Comparison of ENCODE assay signal across 8 mouse cellular contexts in the genomic region with DNA sequence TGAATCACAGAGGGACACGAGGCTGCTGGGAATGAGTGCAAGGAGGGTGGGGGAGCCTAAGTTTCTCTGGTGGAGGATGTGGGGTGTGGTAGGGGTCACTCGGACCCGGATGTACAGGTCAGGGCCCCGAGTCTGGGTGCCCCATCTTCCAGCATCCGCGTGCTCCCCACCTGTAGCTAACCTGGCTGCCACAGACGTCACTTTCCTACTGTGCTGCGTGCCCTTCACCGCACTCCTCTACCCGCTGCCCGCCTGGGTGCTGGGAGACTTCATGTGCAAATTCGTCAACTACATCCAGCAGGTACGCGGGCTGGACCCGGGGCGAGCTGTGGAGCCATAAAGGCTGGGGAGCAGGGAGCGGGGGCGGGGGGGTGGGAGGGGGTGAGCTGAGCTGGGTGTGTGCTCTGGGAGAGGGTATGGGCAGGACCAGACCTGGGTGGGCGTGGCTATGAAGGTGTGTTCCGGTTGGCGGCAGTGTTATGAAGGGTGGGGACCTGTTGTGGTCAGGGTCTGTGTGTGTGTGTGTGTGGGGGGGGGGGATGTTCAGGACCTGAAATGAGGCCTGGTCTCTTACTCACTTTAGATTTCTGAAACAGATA. TPM values are rescaled to one million over a fixed set of nuclear protein-coding genes. Genes with fewer than 3 reads are reported as not detected.
DNase-seq lines count a peak whose midpoint lies in the region; ATAC-seq and TF ChIP-seq lines count a peak whose summit lies in the region.
"Had no signal": no experiment of that assay in that cellular context is flagged by ENCODE, and none has a peak within 500 bp of the region (broad histone marks: within the 10 kb centered on the region; RNA-seq: fewer than 3 reads in every experiment).

No protein-coding gene starts in this region.

- no peak for ATAC-seq in hindbrain, embryonic 14.5 days (ENCODE audit: low FRiP score)

- no peaks in the 10 kb centered on the region for H3K9me3 ChIP-seq in hindbrain, embryonic 14.5 days (ENCODE audit: control insufficient read depth, low read length)

- no peaks in the 10 kb centered on the region for H3K27me3 ChIP-seq in kidney, adult 2 months (replicated peaks; ENCODE audit: control insufficient read depth, insufficient read depth, low read length)
- peaks cover 64% of the 10 kb centered on the region for H3K27me3 ChIP-seq in hindbrain, embryonic 14.5 days (ENCODE audit: control insufficient read depth, insufficient read depth, low read length)

- TF ChIP-seq POLR2A in kidney, adult 2 months (IDR thresholded peaks at IDR 0.05; ENCODE audit: low read depth, low read length), result no peak

- no peaks in the 10 kb centered on the region for H3K36me3 ChIP-seq in kidney, adult 2 months (ENCODE audit: control insufficient read depth, insufficient read depth, low read length)
- no peaks in the 10 kb centered on the region for H3K36me3 ChIP-seq in hindbrain, embryonic 14.5 days (replicated peaks; ENCODE audit: control insufficient read depth, insufficient read depth)

- 0 out of 2 replicates have a peak overlapping the region, but pooled peaks have one; percentile 1 for H3K4me2 ChIP-seq in hindbrain, embryonic 14.5 days (replicated peaks)

- H3K4me3 ChIP-seq in kidney, adult 2 months (ENCODE audit: insufficient read depth, low read depth, low read length), result 0 out of 2 replicates have a peak overlapping the region, but pooled peaks have one; percentile 32
- H3K4me3 ChIP-seq in hindbrain, embryonic 14.5 days (replicated peaks; ENCODE audit: low read length), result no peak overlapping the region

- no peak for DNase-seq in kidney, adult 2 months
- DNase-seq in kidney, adult 8-10 months, result no peak
- peak; percentile 59 for DNase-seq in MN1 (ENCODE audit: low spot score)
- DNase-seq in hindbrain, embryonic 14.5 days (ENCODE audit: low spot score), result no peak
- peak; percentile 67 for DNase-seq in lung, postnatal 36 days
- DNase-seq in spleen, postnatal 14 days (ENCODE audit: low spot score in 2 of 2), result no peak
- no peak for DNase-seq in spleen, adult 18-20 months

- H3K4me1 ChIP-seq in kidney, adult 2 months (ENCODE audit: control insufficient read depth, insufficient read depth, low read length), result peaks cover 12% of the 10 kb centered on the region
- peaks cover 26% of the 10 kb centered on the region for H3K4me1 ChIP-seq in hindbrain, embryonic 14.5 days (replicated peaks; ENCODE audit: control insufficient read depth, insufficient read depth, low read length)

- H3K9ac ChIP-seq in hindbrain, embryonic 14.5 days, result no peak overlapping the region

- 10% methylated on average over 21 of the region's 21 CpGs for WGBS in kidney, adult 2 months
- 4% methylated on average over 21 of the region's 21 CpGs for WGBS in hindbrain, embryonic 14.5 days

- no peak for TF ChIP-seq CTCF in kidney, adult 2 months (conservative IDR thresholded peaks at IDR 0.05; ENCODE audit: insufficient read depth, insufficient read length, low read depth, low read length)

- H3K27ac ChIP-seq in kidney, adult 2 months (ENCODE audit: insufficient read depth, low read depth, low read length), result no peak overlapping the region
- no peak overlapping the region for H3K27ac ChIP-seq in hindbrain, embryonic 14.5 days
- H3K27ac ChIP-seq: macrophage had no signal

RNA-seq across cellular contexts. Expression of a gene that starts 1.7 kb away (rescaled TPM):
- polyA plus RNA-seq in kidney, adult 2 months (2012; rRNA removed), result 146 and 154 TPM in 2 replicates
- polyA plus RNA-seq in hindbrain, embryonic 14.5 days (2014; fragmentation: Nextera tagmentation; extraction: Ambion mirVana), result 228 and 232 TPM in 2 replicates

RNA-seq across cellular contexts. Expression of a gene that starts 2.6 kb away (rescaled TPM):
- polyA plus RNA-seq in kidney, adult 2 months (2012; rRNA removed), result 5.6 and 9.2 TPM in 2 replicates
- 1.7 and 2.6 TPM in 2 replicates for polyA plus RNA-seq in hindbrain, embryonic 14.5 days (2014; fragmentation: Nextera tagmentation; extraction: Ambion mirVana)

RNA-seq across cellular contexts. Expression of a gene that starts 7.5 kb away (rescaled TPM):
- polyA plus RNA-seq in kidney, adult 2 months (2012; rRNA removed), result 6.7 and 8.1 TPM in 2 replicates
- polyA plus RNA-seq in hindbrain, embryonic 14.5 days (2014; fragmentation: Nextera tagmentation; extraction: Ambion mirVana), result 3.4 and 3.8 TPM in 2 replicates

RNA-seq across cellular contexts. Expression of a gene that starts 8.7 kb away (rescaled TPM):
- polyA plus RNA-seq in kidney, adult 2 months (2012; rRNA removed), result not detected in 2 replicates
- polyA plus RNA-seq in hindbrain, embryonic 14.5 days (2014; fragmentation: Nextera tagmentation; extraction: Ambion mirVana), result 1.1 TPM in 1 of 2 replicates, not detected in the other

RNA-seq across cellular contexts. Expression of a gene that starts 10.6 kb away (rescaled TPM):
- 57.1 and 75.4 TPM in 2 replicates for polyA plus RNA-seq in kidney, adult 2 months (2012; rRNA removed)
- polyA plus RNA-seq in hindbrain, embryonic 14.5 days (2014; fragmentation: Nextera tagmentation; extraction: Ambion mirVana), result 42.0 and 42.5 TPM in 2 replicates

Comparison
In these comparisons a context has a peak if more than half of its experiments do, and no peak if none do; other contexts are left out.
1. DNase-seq: peak in MN1 (single experiment) and lung, postnatal 36 days (single experiment); none in kidney, adult 2 months (single experiment), kidney, adult 8-10 months (0 of 2), hindbrain, embryonic 14.5 days (single experiment), spleen, postnatal 14 days (0 of 2) and spleen, adult 18-20 months (0 of 2).